Mouse (Mus musculus) G1E (cell line): ENCODE results near the gene Gm42742.

Source experiments
- CTCF ChIP-seq: IDR thresholded peaks from 2 replicates; pipeline ENCODE4 v1.5.1; 2012; ENCODE audit warnings: low read depth, low read length, inconsistent platforms, mixed read lengths
- GATA1 ChIP-seq: IDR thresholded peaks from 2 replicates; pipeline ENCODE4 v1.6.1; 2012; ENCODE audit warnings: borderline replicate concordance, low read length, inconsistent platforms, mixed read lengths
- POLR2AphosphoS5 ChIP-seq: IDR thresholded peaks from 2 replicates; pipeline ENCODE4 v1.6.1; 2012; ENCODE audit warnings: low read depth, low read length, inconsistent platforms; ENCODE audit not compliant: insufficient replicate concordance
- TAL1 ChIP-seq: conservative IDR thresholded peaks from 2 replicates; pipeline ENCODE4 v1.6.1; 2012; ENCODE audit warnings: low read depth, low read length, inconsistent platforms, mixed read lengths

- TF ChIP-seq CTCF (no peak), GATA1 (no peak), POLR2AphosphoS5 (no peak), TAL1 (no peak)
Measured at GRCm38 (mm10) chr7:127020031-127020430, 866 bp downstream of the Gm42742 start.
